ENCODE assay signal across 8 mouse cellular contexts in genomic region chr6:29347189-29347588, GRCm38 (mm10). TPM values are rescaled to one million over a fixed set of nuclear protein-coding genes. Genes with fewer than 3 reads are reported as not detected.
DNase-seq lines count a peak whose midpoint lies in the region; ATAC-seq and TF ChIP-seq lines count a peak whose summit lies in the region.

No protein-coding gene starts in this region.

- dilution Hi-C loops in CH12.LX (cut with MboI; ENCODE audit: extremely low pct_ligation_motif_present, extremely low pct_unique_long_range_greater_than_20kb, low sequenced_read_pairs), result no loop called here

- in situ Hi-C loops in CH12.LX (cut with MboI; ENCODE audit: low pct_ligation_motif_present, low pct_unique_long_range_greater_than_20kb, low sequenced_read_pairs), result no loop called here

- peak overlapping the region; percentile 93 for H3K27ac ChIP-seq in heart, adult 2 months
- H3K27ac ChIP-seq in CH12.LX (ENCODE audit: insufficient read depth, low read depth), result no peak overlapping the region
- peak overlapping the region; percentile 83 for H3K27ac ChIP-seq in forebrain, embryonic 15.5 days (replicated peaks)
- H3K27ac ChIP-seq in liver, embryonic 15.5 days (replicated peaks), result peak overlapping the region; percentile 82

- intact Hi-C loops in heart, adult 2 months (cut with DNase I), result loop anchor here (5.0 kb wide), 3 partner anchors 75 to 185 kb away; partner anchors contain the start of genes Atp6v1fnb and Hilpda
- intact Hi-C loops in left cerebral cortex, postnatal 4 days (cut with DNase I), result no loop called here

- H3K9me3 ChIP-seq in CH12.LX (replicated peaks; ENCODE audit: low read length), result no peaks in the 10 kb centered on the region
- H3K9me3 ChIP-seq in forebrain, embryonic 15.5 days, result no peaks in the 10 kb centered on the region
- no peaks in the 10 kb centered on the region for H3K9me3 ChIP-seq in liver, embryonic 15.5 days (replicated peaks)

- no peak for DNase-seq in heart, adult 2 months
- DNase-seq in heart, adult 9 months (ENCODE audit: low spot score in 2 of 2), result no peak
- no peak for DNase-seq in CH12.LX (ENCODE audit: extremely low read depth)
- no peak for DNase-seq in left cerebral cortex, postnatal 4 days
- DNase-seq in thymus, postnatal 25 days, result no peak
- no peak for DNase-seq in testis, postnatal 14 days (ENCODE audit: low spot score)

- peak overlapping the region; percentile 91 for H3K4me3 ChIP-seq in heart, adult 2 months
- peak overlapping the region; percentile 59 to 100 (median 75) for H3K4me3 ChIP-seq in CH12.LX (replicated peaks in 1 of 3; ENCODE audit: low read depth in 2 of 3, low read length in 2 of 3, poor library complexity in 1 of 3)
- peak overlapping the region; percentile 62 for H3K4me3 ChIP-seq in forebrain, embryonic 15.5 days
- H3K4me3 ChIP-seq in liver, embryonic 15.5 days (replicated peaks), result peak overlapping the region; percentile 91

- 34% methylated on average over 7 of the region's 7 CpGs for WGBS in heart, adult 2 months
- WGBS in forebrain, embryonic 15.5 days, result 36% methylated on average over 7 of the region's 7 CpGs
- 37% methylated on average over 7 of the region's 7 CpGs for WGBS in liver, embryonic 15.5 days (ENCODE audit: insufficient replicate concordance)

- TF ChIP-seq EP300 in heart, adult 2 months (IDR thresholded peaks at IDR 0.05; ENCODE audit: insufficient read depth, low read depth, low read length), result no peak
- no peak for TF ChIP-seq EP300 in CH12.LX (IDR thresholded peaks at IDR 0.05; ENCODE audit: low read length)

- no peak for TF ChIP-seq CTCF in heart, adult 2 months (IDR thresholded peaks at IDR 0.05)
- TF ChIP-seq CTCF in CH12.LX (conservative IDR thresholded peaks at IDR 0.05 in 1 of 2, IDR thresholded peaks at IDR 0.05 in 1 of 2; ENCODE audit: low read depth in 2 of 2, low read length in 2 of 2), result no peak

- H3K36me3 ChIP-seq in heart, adult 2 months (ENCODE audit: control insufficient read depth, insufficient read depth, low read length), result peaks cover 11% of the 10 kb centered on the region
- H3K36me3 ChIP-seq in CH12.LX (replicated peaks in 1 of 2; ENCODE audit: control insufficient read depth in 1 of 2, insufficient read depth in 1 of 2, low read length in 1 of 2), result peaks cover 0 to 3% of the 10 kb centered on the region in 2 experiments
- H3K36me3 ChIP-seq in forebrain, embryonic 15.5 days, result no peaks in the 10 kb centered on the region
- no peaks in the 10 kb centered on the region for H3K36me3 ChIP-seq in liver, embryonic 15.5 days (replicated peaks)

- peak overlapping the region; percentile 71 for H3K9ac ChIP-seq in heart, adult 2 months (ENCODE audit: low read depth, low read length)
- H3K9ac ChIP-seq in CH12.LX (ENCODE audit: insufficient read depth, low read depth), result peak overlapping the region; percentile 66
- H3K9ac ChIP-seq in forebrain, embryonic 15.5 days (replicated peaks), result peak overlapping the region; percentile 68
- H3K9ac ChIP-seq in liver, embryonic 15.5 days, result peak overlapping the region; percentile 76

- ATAC-seq in forebrain, embryonic 15.5 days (replicated peaks), result no peak
- ATAC-seq in liver, embryonic 15.5 days (ENCODE audit: insufficient read depth), result no peak

- no peaks in the 10 kb centered on the region for H3K79me2 ChIP-seq in heart, adult 2 months (replicated peaks; ENCODE audit: control insufficient read depth, insufficient read depth, low read length)
- peaks cover 37% of the 10 kb centered on the region for H3K79me2 ChIP-seq in CH12.LX (replicated peaks; ENCODE audit: control insufficient read depth, extremely low read depth, insufficient read depth, poor library complexity, severe bottlenecking)

- H3K27me3 ChIP-seq in heart, adult 2 months (ENCODE audit: control insufficient read depth, insufficient read depth, low read length), result no peaks in the 10 kb centered on the region
- H3K27me3 ChIP-seq in CH12.LX (replicated peaks), result peaks cover 24% of the 10 kb centered on the region
- no peaks in the 10 kb centered on the region for H3K27me3 ChIP-seq in forebrain, embryonic 15.5 days
- no peaks in the 10 kb centered on the region for H3K27me3 ChIP-seq in liver, embryonic 15.5 days

- peak overlapping the region; percentile 90 for H3K4me2 ChIP-seq in CH12.LX (ENCODE audit: insufficient read depth, low read depth, poor library complexity, severe bottlenecking)
- H3K4me2 ChIP-seq in forebrain, embryonic 15.5 days (replicated peaks), result peak overlapping the region; percentile 75
- H3K4me2 ChIP-seq in liver, embryonic 15.5 days, result peak overlapping the region; percentile 82

- H3K4me1 ChIP-seq in heart, adult 2 months (ENCODE audit: control insufficient read depth, insufficient read depth, low read length), result peaks cover 7% of the 10 kb centered on the region
- peaks cover 2 to 19% of the 10 kb centered on the region in 2 experiments; a peak in 2 of 4 replicates for H3K4me1 ChIP-seq in CH12.LX (ENCODE audit: control insufficient read depth in 1 of 2, insufficient read depth in 2 of 2)
- H3K4me1 ChIP-seq in forebrain, embryonic 15.5 days, result peaks cover 28% of the 10 kb centered on the region
- peaks cover 33% of the 10 kb centered on the region for H3K4me1 ChIP-seq in liver, embryonic 15.5 days (replicated peaks)

- no peak for TF ChIP-seq RAD21 in CH12.LX (IDR thresholded peaks at IDR 0.05; ENCODE audit: low read depth, low read length)

- TF ChIP-seq POLR2A in heart, adult 2 months (IDR thresholded peaks at IDR 0.05; ENCODE audit: insufficient read depth, low read depth, low read length), result no peak
- TF ChIP-seq POLR2A in CH12.LX (IDR thresholded peaks at IDR 0.05; ENCODE audit: low read depth, low read length), result no peak

TF ChIP-seq in CH12.LX, 34 proteins besides CTCF, POLR2A, EP300 and RAD21:
- TF ChIP-seq MYC (IDR thresholded peaks at IDR 0.05; ENCODE audit: low read depth, low read length) (peak; percentile 0; the same call in 1 of the 2 replicates), SMC3 (IDR thresholded peaks at IDR 0.05; ENCODE audit: low read depth, low read length) (no peak), ZNF384 (IDR thresholded peaks at IDR 0.05; ENCODE audit: low read depth, low read length) (no peak), CHD2 (IDR thresholded peaks at IDR 0.05; ENCODE audit: low read length) (no peak)
TF ChIP-seq in CH12.LX: peak in this region for 1.

RNA-seq across cellular contexts. Expression of gene Calu, which starts 0.7 kb away (rescaled TPM):
- total RNA-seq in heart, adult 2 months (2021), result 100 to 1,000 TPM; 227 to 232 TPM
- polyA plus RNA-seq in heart, adult 2 months (2012; rRNA removed), result 102 and 178 TPM in 2 replicates
- total RNA-seq in CH12.LX (2012; rRNA removed) (107 and 125 TPM in 2 replicates), CH12.LX (2014; rRNA removed) (161 and 166 TPM in 2 replicates)
- 112 and 128 TPM in 2 replicates for polyA plus RNA-seq in CH12.LX (2012; ENCODE audit: insufficient read length, low read depth)
- polyA plus RNA-seq in forebrain, embryonic 15.5 days (2015; fragmentation: Nextera tagmentation; extraction: Ambion mirVana), result 162 and 170 TPM in 2 replicates
- polyA plus RNA-seq in liver, embryonic 15.5 days (2015; fragmentation: Nextera tagmentation; extraction: Ambion mirVana), result 100 and 106 TPM in 2 replicates
- 100 to 1,000 TPM; 103 to 107 TPM for total RNA-seq in left cerebral cortex, postnatal 4 days (2021)

RNA-seq across cellular contexts. Expression of gene Fam71f1, which starts 28.2 kb away (rescaled TPM):
- total RNA-seq in heart, adult 2 months (2021), result not detected
- 0.12 TPM in 1 of 2 replicates, not detected in the other for polyA plus RNA-seq in heart, adult 2 months (2012; rRNA removed)
- total RNA-seq in CH12.LX (2012; rRNA removed), result not detected in 2 replicates
- not detected in 2 replicates for total RNA-seq in CH12.LX (2014; rRNA removed)
- polyA plus RNA-seq in CH12.LX (2012; ENCODE audit: insufficient read length, low read depth), result not detected in 2 replicates
- not detected in 2 replicates for polyA plus RNA-seq in forebrain, embryonic 15.5 days (2015; fragmentation: Nextera tagmentation; extraction: Ambion mirVana)
- not detected in 2 replicates for polyA plus RNA-seq in liver, embryonic 15.5 days (2015; fragmentation: Nextera tagmentation; extraction: Ambion mirVana)
- not detected for total RNA-seq in left cerebral cortex, postnatal 4 days (2021)

RNA-seq across cellular contexts. Expression of gene Opn1sw, which starts 41.1 kb away (rescaled TPM):
- total RNA-seq in heart, adult 2 months (2021), result not detected
- polyA plus RNA-seq in heart, adult 2 months (2012; rRNA removed), result 0.67 TPM in 1 of 2 replicates, not detected in the other
- total RNA-seq in CH12.LX (2012; rRNA removed), result 0.13 TPM in 1 of 2 replicates, not detected in the other
- not detected in 2 replicates for total RNA-seq in CH12.LX (2014; rRNA removed)
- not detected in 2 replicates for polyA plus RNA-seq in CH12.LX (2012; ENCODE audit: insufficient read length, low read depth)
- polyA plus RNA-seq in forebrain, embryonic 15.5 days (2015; fragmentation: Nextera tagmentation; extraction: Ambion mirVana), result 0.37 and 0.50 TPM in 2 replicates
- polyA plus RNA-seq in liver, embryonic 15.5 days (2015; fragmentation: Nextera tagmentation; extraction: Ambion mirVana), result 0.03 TPM in 1 of 2 replicates, not detected in the other
- total RNA-seq in left cerebral cortex, postnatal 4 days (2021), result under 1 TPM in 1 of 2 experiments, not detected in 1; 0.32 TPM

RNA-seq across cellular contexts. Expression of gene Ccdc136, which starts 48.9 kb away (rescaled TPM):
- total RNA-seq in heart, adult 2 months (2021), result 1 to 10 TPM; 1.7 to 2.4 TPM
- 2.1 and 3.0 TPM in 2 replicates for polyA plus RNA-seq in heart, adult 2 months (2012; rRNA removed)
- 1.2 and 4.3 TPM in 2 replicates for total RNA-seq in CH12.LX (2012; rRNA removed)
- total RNA-seq in CH12.LX (2014; rRNA removed), result 0.28 and 0.64 TPM in 2 replicates
- 2.4 and 2.9 TPM in 2 replicates for polyA plus RNA-seq in CH12.LX (2012; ENCODE audit: insufficient read length, low read depth)
- polyA plus RNA-seq in forebrain, embryonic 15.5 days (2015; fragmentation: Nextera tagmentation; extraction: Ambion mirVana), result 42.2 and 42.8 TPM in 2 replicates
- polyA plus RNA-seq in liver, embryonic 15.5 days (2015; fragmentation: Nextera tagmentation; extraction: Ambion mirVana), result 0.13 and 0.45 TPM in 2 replicates
- 10 to 100 TPM; 70.7 to 72.5 TPM for total RNA-seq in left cerebral cortex, postnatal 4 days (2021)
